Mouse (Mus musculus) liver, embryonic 15.5 days (tissue): ENCODE data around the gene Zfp652. TPM values are rescaled to one million over a fixed set of nuclear protein-coding genes. Genes with fewer than 3 reads are reported as not detected.

ENCODE experiments used
- ATAC-seq: fragments of 200-750 bp; cut with Nextera tagmentation; 2 replicates; pipeline ENCODE4 v1.8.0; 2017; ENCODE audit warnings: moderate number of reproducible peaks, mild to moderate bottlenecking, moderate library complexity; ENCODE audit not compliant: insufficient read depth
- H3K27ac ChIP-seq: fragments of 300-500 bp; sonication (generic); replicated peaks from 2 replicates; pipeline ENCODE4 v1.5.1; 2015; ENCODE audit warnings: mild to moderate bottlenecking, inconsistent platforms
- H3K27me3 ChIP-seq: fragments of 300-500 bp; sonication (generic); 2 replicates; pipeline ENCODE4 v1.6.1; 2015; ENCODE audit warnings: mild to moderate bottlenecking, inconsistent platforms
- H3K36me3 ChIP-seq: fragments of 300-500 bp; sonication (generic); replicated peaks from 2 replicates; pipeline ENCODE4 v1.6.1; 2015; ENCODE audit warnings: moderate library complexity, mild to moderate bottlenecking, inconsistent platforms
- H3K4me1 ChIP-seq: fragments of 300-500 bp; sonication (generic); replicated peaks from 2 replicates; pipeline ENCODE4 v1.6.1; 2015; ENCODE audit warnings: inconsistent platforms
- H3K4me2 ChIP-seq: fragments of 300-500 bp; sonication (generic); 2 replicates; pipeline ENCODE4 v1.6.1; 2015; ENCODE audit warnings: moderate library complexity, mild to moderate bottlenecking, inconsistent platforms
- H3K4me3 ChIP-seq: fragments of 300-500 bp; sonication (generic); replicated peaks from 2 replicates; pipeline ENCODE4 v1.5.1; 2015; ENCODE audit warnings: mild to moderate bottlenecking, inconsistent platforms
- H3K9ac ChIP-seq: fragments of 300-500 bp; sonication (generic); 2 replicates; pipeline ENCODE4 v1.6.1; 2015; ENCODE audit warnings: moderate library complexity, mild to moderate bottlenecking, inconsistent platforms
- H3K9me3 ChIP-seq: fragments of 300-500 bp; sonication (generic); replicated peaks from 2 replicates; pipeline ENCODE4 v1.6.1; 2016; ENCODE audit warnings: inconsistent platforms
- WGBS: fragments of 180-500 bp; shearing (Covaris S2); methylation state at CpG from one replicate; pipeline ENCODE4 v1.1.7; 2015; ENCODE audit warnings: mixed read lengths; ENCODE audit not compliant: insufficient replicate concordance; 5-methylcytosine and 5-hydroxymethylcytosine counted together
- polyA plus RNA-seq: library from polyadenylated mRNA; unstranded; fragments of >200 nt; fragmentation: Nextera tagmentation; extraction: Ambion mirVana; gene quantifications from 2 replicates; pipeline ENCODE4 v1.2.1, GENCODE M21; 2015

Zfp652 gene
- polyA plus RNA-seq, 1 experiment from 2014 or later = 5.5 TPM

DNA sequence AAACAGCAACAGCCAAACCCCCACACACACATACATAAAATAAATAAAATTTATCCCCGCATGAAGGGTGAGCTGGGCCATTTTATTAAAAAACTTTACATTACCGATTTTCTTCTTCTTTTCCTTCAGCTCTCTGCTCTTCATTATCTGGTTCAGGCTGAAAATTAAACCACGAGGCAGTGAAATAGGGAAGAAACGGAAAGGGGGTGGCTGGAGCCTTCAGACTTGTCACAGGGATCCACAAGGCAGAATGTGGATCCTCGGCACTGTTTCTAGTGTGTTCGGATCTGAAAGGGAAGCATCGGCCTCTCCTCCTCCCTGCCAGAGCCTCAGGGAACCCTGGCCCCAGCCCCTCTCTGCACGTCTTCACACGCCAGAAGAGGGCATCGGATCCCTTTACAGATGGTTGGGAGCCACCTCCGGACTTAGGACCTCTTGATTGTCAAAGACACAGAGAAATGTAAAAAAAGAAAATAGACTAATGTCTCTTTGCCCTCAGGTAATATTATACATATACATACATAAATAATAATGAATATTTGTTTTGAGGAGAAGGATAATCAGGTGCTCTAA, 25.3 kb upstream of the Zfp652 start:
- Histone ChIP-seq H3K9me3 (no peaks in the 10 kb centered on the region), H3K4me2 (peak overlapping the region; percentile 18; the same call in 1 of the 2 replicates), H3K36me3 (no peaks in the 10 kb centered on the region), H3K9ac (peak overlapping the region; percentile 19; the same call in 1 of the 2 replicates), H3K4me1 (peaks cover 63% of the 10 kb centered on the region), H3K27ac (peak overlapping the region; percentile 39; the same call in 1 of the 2 replicates), H3K27me3 (no peaks in the 10 kb centered on the region), H3K4me3 (no peak overlapping the region)
- ATAC-seq = no peak
- WGBS = 20% methylated on average over 11 of the region's 11 CpGs

DNA sequence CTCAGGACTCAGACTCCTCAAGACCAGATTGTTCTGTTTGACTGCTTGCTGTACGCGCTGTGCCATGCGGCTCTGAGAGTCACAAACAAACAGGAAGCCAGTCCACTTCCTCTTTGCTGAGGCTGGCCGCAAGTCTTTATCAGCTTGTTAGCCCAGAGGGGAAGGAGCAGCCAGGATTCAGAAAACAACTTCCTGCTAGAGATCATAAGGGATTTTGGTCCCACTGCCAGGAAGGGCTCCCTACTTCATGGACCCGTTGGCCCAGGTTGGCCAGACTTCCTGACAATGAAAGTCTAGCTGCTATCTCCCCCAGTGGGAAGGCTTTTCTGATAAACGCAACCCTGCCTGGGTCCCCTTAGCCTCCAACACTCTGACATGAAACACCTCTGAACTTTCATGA, 24.0 kb upstream of the Zfp652 start:
- H3K27ac ChIP-seq = peak overlapping the region; percentile 92
- 7% methylated on average over 6 of the region's 6 CpGs for WGBS
- H3K27me3 ChIP-seq = no peaks in the 10 kb centered on the region
- H3K4me2 ChIP-seq = peak overlapping the region; percentile 76
- peak overlapping the region; percentile 34 for H3K4me3 ChIP-seq
- ATAC-seq = peak; percentile 40
- H3K4me1 ChIP-seq = peaks cover 64% of the 10 kb centered on the region
- peak overlapping the region; percentile 50 for H3K9ac ChIP-seq
- H3K9me3 ChIP-seq = no peaks in the 10 kb centered on the region
- no peaks in the 10 kb centered on the region for H3K36me3 ChIP-seq

DNA sequence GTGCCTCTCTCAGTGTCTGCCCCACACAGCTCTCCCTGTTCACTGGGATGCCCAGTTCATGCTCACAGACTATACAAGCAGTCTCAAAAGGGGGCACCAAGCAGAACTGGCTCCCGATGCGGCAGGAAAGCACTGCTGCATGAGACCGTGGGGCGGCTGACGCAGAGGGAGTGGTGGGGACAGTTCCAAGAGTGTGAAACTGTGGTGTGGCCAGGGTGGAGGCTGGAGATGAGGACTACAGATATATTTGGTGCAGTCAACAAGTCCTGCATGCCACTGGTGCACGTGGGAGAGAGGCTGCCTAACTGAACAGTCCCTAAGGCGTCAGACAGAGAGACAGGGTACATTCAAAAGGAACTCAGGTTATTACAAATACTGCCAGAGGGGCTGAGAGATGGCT, 23.5 kb upstream of the Zfp652 start:
- Histone ChIP-seq H3K9me3 (no peaks in the 10 kb centered on the region), H3K27ac (peak overlapping the region; percentile 92), H3K27me3 (no peaks in the 10 kb centered on the region), H3K36me3 (no peaks in the 10 kb centered on the region), H3K4me3 (peak overlapping the region; percentile 34), H3K9ac (peak overlapping the region; percentile 50), H3K4me1 (peaks cover 64% of the 10 kb centered on the region), H3K4me2 (peak overlapping the region; percentile 76)
- ATAC-seq = peak; percentile 88
- 2% methylated on average over 7 of the region's 7 CpGs for WGBS

DNA sequence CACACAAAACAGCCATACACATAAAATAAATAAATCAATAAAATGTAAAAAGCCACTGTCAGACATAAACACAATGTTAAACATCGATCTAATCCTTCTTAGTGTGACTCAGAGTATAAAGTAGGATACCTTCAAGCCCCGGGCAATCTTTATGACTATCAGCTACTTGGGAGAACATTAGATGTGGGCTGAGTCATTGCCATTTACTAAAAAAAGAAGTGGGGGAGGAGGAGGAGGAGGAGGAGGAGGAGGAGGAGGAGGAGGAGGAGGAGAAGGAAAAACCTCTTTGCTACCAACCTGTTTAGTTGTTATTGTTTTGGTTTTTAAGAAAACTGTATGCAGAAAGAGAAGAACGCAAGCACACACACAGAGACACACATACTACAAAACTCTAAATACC, 22.9 kb upstream of the Zfp652 start:
- WGBS = 47% methylated on average over 3 of the region's 3 CpGs
- peak overlapping the region; percentile 50; the same call in 1 of the 2 replicates for H3K9ac ChIP-seq

DNA sequence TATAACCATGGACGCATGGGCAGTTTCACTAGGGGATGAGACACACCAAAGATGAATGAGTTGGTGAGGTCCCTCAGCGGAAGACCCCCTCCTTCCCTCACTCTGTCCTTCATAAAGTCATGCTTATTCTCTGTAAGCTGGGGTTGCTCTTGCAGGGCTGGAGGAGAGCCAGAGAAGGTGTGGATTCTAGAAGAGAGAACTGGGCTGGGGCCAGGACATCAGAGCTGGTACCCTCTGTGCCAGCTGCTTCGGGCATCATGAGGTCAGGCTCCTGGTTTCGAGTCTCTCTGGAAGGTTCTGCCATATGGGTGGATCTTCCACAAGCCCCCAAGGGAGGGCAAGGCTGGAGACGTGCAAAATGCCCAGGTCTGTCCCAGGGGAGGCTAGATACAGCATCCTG, 13.9 kb upstream of the Zfp652 start:
- no peak overlapping the region for H3K4me3 ChIP-seq
- no peaks in the 10 kb centered on the region for H3K36me3 ChIP-seq
- 78% methylated on average over 5 of the region's 5 CpGs for WGBS
- H3K9ac ChIP-seq = no peak overlapping the region
- H3K4me2 ChIP-seq = no peak overlapping the region
- H3K27me3 ChIP-seq = no peaks in the 10 kb centered on the region
- H3K27ac ChIP-seq = no peak overlapping the region
- H3K4me1 ChIP-seq = peaks cover 27% of the 10 kb centered on the region
- no peaks in the 10 kb centered on the region for H3K9me3 ChIP-seq
- ATAC-seq = no peak

More for the DNA sequence above, 22.9 kb upstream of the Zfp652 start:
- no peak overlapping the region for H3K4me3 ChIP-seq
- H3K4me2 ChIP-seq = peak overlapping the region; percentile 76
- H3K27ac ChIP-seq = peak overlapping the region; percentile 92
- no peak; the same call in 1 of the 2 replicates for ATAC-seq
- peaks cover 64% of the 10 kb centered on the region for H3K4me1 ChIP-seq
- no peaks in the 10 kb centered on the region for H3K27me3 ChIP-seq
- H3K9me3 ChIP-seq = no peaks in the 10 kb centered on the region
- H3K36me3 ChIP-seq = no peaks in the 10 kb centered on the region

DNA sequence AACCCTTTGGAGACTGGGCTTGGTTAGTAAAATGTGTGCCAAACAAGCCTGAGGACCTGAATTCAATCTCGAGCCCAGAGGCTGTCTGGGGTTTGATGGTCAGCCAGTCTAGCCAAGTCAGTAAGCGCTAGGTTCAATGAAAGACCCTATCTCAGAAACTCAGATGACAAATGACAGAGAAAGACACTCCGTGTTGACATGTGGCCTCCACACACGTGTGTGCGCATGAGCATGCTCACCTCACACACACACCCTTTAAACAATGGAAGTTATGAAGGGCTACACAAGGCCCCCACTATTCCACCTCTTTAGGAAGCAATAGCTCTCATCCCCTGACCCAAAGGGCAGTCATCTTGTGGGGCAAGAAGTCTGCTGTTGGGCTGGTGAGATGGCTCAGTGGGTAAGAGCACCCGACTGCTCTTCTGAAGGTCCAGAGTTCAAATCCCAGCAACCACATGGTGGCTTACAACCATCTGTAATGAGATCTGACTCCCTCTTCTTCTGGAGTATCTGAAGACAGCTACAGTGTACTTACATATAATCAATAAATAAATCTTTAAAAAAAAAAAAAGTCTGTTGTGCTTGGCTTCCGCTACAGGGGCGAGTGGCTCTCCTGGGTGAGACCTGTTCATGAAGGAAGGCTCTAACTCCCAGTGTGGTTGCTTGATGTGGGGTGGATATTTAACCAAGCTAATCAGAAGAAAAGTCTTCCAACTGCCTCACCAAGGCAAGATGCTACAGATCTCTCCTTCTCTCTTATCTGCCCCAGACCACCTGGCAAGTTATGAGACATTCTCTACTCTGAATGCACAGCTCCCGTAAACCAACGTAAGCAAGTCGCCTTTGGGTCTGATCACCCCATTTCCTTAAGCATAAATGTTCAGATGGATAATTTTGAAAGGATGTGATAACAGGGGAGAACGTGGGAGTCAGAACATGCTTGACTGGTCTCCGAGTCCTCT, 11.4 kb upstream of the Zfp652 start:
- no peak overlapping the region for H3K4me3 ChIP-seq
- H3K36me3 ChIP-seq = no peaks in the 10 kb centered on the region
- no peaks in the 10 kb centered on the region for H3K27me3 ChIP-seq
- WGBS = 42% methylated on average over 13 of the region's 13 CpGs
- ATAC-seq = peak; percentile 85
- peaks cover 32% of the 10 kb centered on the region for H3K4me1 ChIP-seq
- H3K27ac ChIP-seq = peak overlapping the region; percentile 80
- no peak overlapping the region for H3K9ac ChIP-seq
- no peaks in the 10 kb centered on the region for H3K9me3 ChIP-seq
- peak overlapping the region; percentile 37 for H3K4me2 ChIP-seq

DNA sequence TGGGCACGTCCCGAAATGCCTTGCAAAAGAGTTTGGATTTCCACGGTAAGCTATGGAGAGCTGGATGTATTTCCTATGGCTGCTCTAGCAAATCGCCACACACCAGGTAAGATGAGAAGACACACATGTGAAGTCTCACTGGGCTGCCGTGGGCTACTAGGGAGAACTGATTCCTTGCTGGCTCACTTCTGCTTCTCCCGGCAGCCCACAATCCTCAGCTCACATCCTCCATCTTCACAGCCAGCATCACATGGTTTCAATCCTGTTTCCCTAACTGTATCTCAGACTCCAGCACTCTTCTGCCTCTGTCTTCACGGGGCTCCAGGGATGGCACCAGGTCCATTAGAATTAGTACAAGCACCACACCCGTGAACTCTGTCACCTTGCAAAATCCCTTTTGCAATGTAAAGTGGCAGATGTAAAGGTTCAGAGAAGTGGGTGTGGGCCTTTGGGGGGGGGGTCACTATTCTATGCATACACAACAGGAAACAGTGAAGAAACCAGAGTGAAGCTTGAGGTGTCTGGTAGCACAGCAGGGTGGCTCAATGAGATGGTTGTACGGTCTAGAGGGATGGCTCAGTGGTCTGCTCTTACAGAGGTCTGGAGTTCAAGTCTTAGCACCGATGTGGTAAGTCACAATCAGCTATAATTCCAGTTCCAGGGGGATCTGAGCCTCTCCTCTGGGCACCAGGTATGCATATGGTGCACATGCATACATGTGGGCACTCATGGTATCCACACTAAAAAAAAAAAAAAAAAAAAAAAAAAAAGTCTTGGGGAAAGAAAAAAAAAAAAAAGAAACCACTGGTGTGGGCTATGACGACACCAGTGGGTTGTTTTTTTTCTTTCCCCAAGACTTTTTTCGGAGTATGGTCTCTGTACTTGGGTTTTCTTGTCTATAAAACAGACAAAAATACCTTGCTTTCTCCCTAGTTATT, 8.2 kb upstream of the Zfp652 start:
- no peak overlapping the region for H3K4me2 ChIP-seq
- H3K27me3 ChIP-seq = no peaks in the 10 kb centered on the region
- no peaks in the 10 kb centered on the region for H3K9me3 ChIP-seq
- H3K4me1 ChIP-seq = peaks cover 49% of the 10 kb centered on the region
- H3K9ac ChIP-seq = no peak overlapping the region
- WGBS = 75% methylated on average over 12 of the region's 12 CpGs
- no peak overlapping the region for H3K4me3 ChIP-seq
- ATAC-seq = no peak
- no peaks in the 10 kb centered on the region for H3K36me3 ChIP-seq
- H3K27ac ChIP-seq = no peak overlapping the region

DNA sequence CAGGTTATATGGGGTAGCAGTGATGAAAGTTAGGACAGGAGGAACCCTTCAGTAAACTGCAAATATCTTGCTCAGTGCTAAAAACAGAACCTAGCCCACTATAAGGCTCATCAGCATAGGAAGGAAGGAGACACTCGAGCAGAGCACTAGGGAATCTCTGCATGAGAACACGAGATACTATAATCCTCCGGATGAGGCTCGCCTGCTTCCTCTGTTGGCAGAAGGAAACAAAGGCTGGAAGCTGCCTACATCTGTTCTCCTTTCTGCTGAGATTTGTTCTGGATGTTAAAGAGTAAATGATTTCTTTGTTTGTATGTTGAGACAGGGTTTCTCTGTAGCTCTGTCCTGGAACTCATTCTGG, 7.5 kb upstream of the Zfp652 start:
- Histone ChIP-seq H3K9ac (no peak overlapping the region), H3K27ac (no peak overlapping the region), H3K4me2 (no peak overlapping the region), H3K4me3 (no peak overlapping the region), H3K36me3 (no peaks in the 10 kb centered on the region), H3K27me3 (no peaks in the 10 kb centered on the region), H3K9me3 (no peaks in the 10 kb centered on the region), H3K4me1 (peaks cover 50% of the 10 kb centered on the region)
- ATAC-seq = no peak
- 37% methylated on average over 4 of the region's 4 CpGs for WGBS

DNA sequence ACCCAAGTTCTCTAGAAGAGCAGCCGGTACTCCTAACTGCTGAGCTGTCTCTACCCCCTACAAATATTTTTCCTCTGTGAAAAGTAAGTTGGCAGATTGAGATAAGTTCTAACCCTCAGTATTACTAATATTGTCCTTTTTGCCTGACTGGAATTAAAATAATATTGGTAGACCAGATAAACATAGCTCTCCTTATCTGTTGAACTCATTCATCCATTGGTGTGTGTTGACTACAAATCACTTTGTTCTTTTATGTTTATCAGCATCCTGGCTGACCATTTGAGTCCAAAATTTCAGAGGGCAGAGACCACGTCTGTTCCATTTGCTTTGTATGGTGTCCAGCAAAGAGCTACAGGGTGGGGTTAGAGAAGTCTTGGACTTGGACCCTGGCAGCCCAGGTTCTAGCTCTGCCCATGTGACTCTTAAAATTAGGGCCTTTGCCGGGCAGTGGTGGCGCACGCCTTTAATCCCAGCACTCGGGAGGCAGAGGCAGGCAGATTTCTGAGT, 2.9 kb upstream of the Zfp652 start:
- no peaks in the 10 kb centered on the region for H3K9me3 ChIP-seq
- no peak overlapping the region for H3K9ac ChIP-seq
- H3K36me3 ChIP-seq = no peaks in the 10 kb centered on the region
- H3K27me3 ChIP-seq = no peaks in the 10 kb centered on the region
- ATAC-seq = no peak
- H3K27ac ChIP-seq = 0 out of 2 replicates have a peak overlapping the region, but pooled peaks have one; percentile 25
- 58% methylated on average over 6 of the region's 6 CpGs for WGBS
- H3K4me3 ChIP-seq = no peak overlapping the region
- no peak overlapping the region for H3K4me2 ChIP-seq
- peaks cover 52% of the 10 kb centered on the region for H3K4me1 ChIP-seq

DNA sequence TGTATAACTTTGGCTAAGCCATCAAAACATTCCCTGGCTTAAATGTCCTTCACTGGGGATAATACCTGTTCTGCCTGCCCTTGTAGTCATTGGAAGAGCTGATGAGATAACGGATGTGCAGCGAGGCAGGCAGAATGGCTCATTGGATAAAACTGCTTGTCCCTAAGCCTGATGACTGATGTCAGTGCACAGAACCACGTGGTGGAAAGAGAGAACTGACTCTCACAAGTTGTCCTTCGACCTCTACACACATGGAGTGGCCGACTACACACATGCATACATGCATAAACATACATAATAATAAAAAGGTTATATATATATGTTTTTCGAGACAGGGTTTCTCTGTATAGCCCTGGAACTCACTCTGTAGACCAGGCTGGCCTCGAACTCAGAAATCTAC, 2.0 kb upstream of the Zfp652 start:
- no peak for ATAC-seq

More for the DNA sequence above, 2.0 kb upstream of the Zfp652 start:
- WGBS = 66% methylated on average over 7 of the region's 7 CpGs
- no peaks in the 10 kb centered on the region for H3K9me3 ChIP-seq
- no peak overlapping the region for H3K27ac ChIP-seq
- H3K4me2 ChIP-seq = no peak overlapping the region
- H3K4me1 ChIP-seq = peaks cover 60% of the 10 kb centered on the region
- no peak overlapping the region for H3K4me3 ChIP-seq
- no peaks in the 10 kb centered on the region for H3K27me3 ChIP-seq
- no peak overlapping the region for H3K9ac ChIP-seq
- H3K36me3 ChIP-seq = no peaks in the 10 kb centered on the region
